Mouse (Mus musculus): ENCODE measurements around the gene Rbm43.

Gene Rbm43

GRCm38 (mm10) chr2:51934574-51935334 is at the start of gene Rbm43:
Gene Rbm43, minus strand, starts transcription at chr2:51935163.
- peak in 1 of 2 experiments; percentile 70 for DNase-seq (ENCODE audit: low spot score in 2 of 2)

- DNase-seq (ENCODE audit: low spot score in 2 of 2) = no peak
Measured at GRCm38 (mm10) chr2:51982288-51982687, 47.3 kb upstream of the Rbm43 start.

DNA sequence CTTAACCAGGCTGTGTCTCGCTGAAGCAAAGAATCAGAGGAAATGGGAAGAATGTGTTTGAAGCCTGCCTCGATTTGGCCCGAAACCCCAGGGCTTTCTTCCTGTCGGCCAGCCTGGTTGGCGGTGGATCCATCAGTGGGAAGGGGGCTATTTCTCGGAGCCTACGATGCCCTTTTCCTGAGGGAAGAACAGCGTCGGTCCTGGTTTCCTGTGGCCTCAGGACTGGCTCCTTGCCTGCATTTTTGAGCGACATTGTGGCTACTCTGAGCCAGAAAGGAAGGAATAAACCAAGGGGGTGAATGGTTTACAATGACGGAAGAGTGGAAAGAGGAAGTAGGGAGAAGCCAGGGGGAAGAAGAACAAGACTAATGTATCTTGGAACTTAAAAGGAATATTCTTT is 46.7 kb upstream of the Rbm43 start:
- no peak for DNase-seq (ENCODE audit: low spot score in 2 of 2)

- DNase-seq (ENCODE audit: low spot score in 2 of 2) = no peak
Measured at GRCm38 (mm10) chr2:51973410-51973968, 38.5 kb upstream of the Rbm43 start, which contains the start of gene Nmi. Gene Nmi, minus strand, starts transcription at chr2:51973494.

- DNase-seq (ENCODE audit: low spot score in 2 of 2) = peak in 1 of 2 experiments; percentile 20
Measured at GRCm38 (mm10) chr2:51972641-51973409, 37.9 kb upstream of the Rbm43 start.

- no peak for DNase-seq (ENCODE audit: low spot score in 2 of 2)
Measured at GRCm38 (mm10) chr2:51972142-51972541, 37.2 kb upstream of the Rbm43 start.

- no peak for DNase-seq (ENCODE audit: low spot score in 2 of 2)
Measured at GRCm38 (mm10) chr2:51970897-51971296, 35.9 kb upstream of the Rbm43 start.

- DNase-seq (ENCODE audit: low spot score in 2 of 2) = no peak
Measured at GRCm38 (mm10) chr2:51967288-51967687, 32.3 kb upstream of the Rbm43 start.

DNA sequence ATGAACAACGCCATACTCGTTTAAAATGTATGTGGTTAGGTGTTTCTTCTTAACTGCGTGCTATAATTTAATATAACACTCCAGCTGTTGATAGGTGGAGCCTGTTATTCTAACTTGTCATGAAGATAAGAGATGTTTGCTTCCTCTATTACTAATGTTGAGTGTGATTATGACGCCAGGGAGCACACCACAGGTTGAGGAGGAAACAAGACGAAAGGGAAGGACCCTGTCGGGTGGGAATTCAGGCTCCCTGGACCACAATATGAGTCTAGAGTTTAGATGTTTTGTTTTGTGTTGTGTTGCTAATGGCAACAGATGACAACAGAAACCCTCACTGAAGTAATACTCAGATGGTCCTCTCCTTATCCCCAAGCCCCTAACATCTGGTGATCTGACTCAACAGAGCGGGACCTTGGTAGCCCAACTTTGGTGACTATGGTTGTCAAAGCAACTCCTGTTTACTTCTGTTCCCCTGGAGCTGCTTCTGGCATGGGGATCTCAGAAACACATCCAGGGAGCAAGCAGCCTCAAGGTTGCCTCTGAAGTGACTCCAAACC is 18.8 kb upstream of the Rbm43 start:
- no peak for DNase-seq (ENCODE audit: low spot score in 2 of 2)

GRCm38 (mm10) chr2:51950876-51951275 is 15.9 kb upstream of the Rbm43 start:
- no peak for DNase-seq (ENCODE audit: low spot score in 2 of 2)

GRCm38 (mm10) chr2:51948105-51948830 is 13.3 kb upstream of the Rbm43 start:
- no peak for DNase-seq (ENCODE audit: low spot score in 2 of 2)

DNA sequence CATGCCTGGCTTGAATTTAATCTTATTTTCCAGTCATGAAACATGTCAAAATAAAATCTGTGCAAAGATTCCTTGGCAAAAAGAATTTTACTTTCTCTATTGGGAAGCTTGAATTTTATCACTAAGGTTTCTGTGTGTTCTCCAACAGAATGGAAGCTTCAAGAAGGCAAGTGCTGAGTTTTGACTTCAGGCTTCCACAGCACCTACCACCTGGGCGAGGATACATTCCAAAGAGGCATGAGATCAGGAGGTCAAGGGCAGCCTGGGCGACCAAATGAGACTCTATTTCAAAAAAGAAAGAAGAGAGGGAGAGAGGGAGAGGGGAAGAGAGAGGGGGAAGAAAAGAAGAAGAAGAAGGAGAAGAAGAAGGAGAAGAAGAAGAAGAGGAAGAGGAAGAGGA is 10.8 kb upstream of the Rbm43 start:
- no peak for DNase-seq (ENCODE audit: low spot score in 2 of 2)

DNA sequence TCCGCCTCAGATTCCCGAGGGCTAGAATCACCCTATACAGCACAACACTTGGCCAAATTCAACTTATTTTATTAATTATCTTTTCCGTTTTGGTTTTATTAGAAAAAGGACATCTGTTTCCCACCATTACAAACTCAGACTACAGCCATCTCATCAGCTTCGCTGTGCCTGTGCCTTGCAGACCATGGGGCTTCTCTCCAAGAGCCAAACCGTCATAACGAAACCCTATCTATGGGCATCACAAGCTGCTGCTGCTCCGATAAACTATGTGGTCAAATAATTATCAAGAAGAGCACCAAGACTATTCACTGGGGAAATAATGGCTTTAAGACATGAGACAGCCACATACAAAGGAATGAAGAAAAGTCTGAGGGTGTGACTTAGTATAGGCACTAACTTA is 6.9 kb upstream of the Rbm43 start:
- no peak for DNase-seq (ENCODE audit: low spot score in 2 of 2)

GRCm38 (mm10) chr2:51938750-51939149 is 3.8 kb upstream of the Rbm43 start:
- no peak for DNase-seq (ENCODE audit: low spot score in 2 of 2)

GRCm38 (mm10) chr2:51937004-51937403 is 2.0 kb upstream of the Rbm43 start:
- DNase-seq (ENCODE audit: low spot score in 2 of 2) = no peak

- no peak for DNase-seq (ENCODE audit: low spot score in 2 of 2)
Measured at GRCm38 (mm10) chr2:51936585-51936984, 1.6 kb upstream of the Rbm43 start.

DNA sequence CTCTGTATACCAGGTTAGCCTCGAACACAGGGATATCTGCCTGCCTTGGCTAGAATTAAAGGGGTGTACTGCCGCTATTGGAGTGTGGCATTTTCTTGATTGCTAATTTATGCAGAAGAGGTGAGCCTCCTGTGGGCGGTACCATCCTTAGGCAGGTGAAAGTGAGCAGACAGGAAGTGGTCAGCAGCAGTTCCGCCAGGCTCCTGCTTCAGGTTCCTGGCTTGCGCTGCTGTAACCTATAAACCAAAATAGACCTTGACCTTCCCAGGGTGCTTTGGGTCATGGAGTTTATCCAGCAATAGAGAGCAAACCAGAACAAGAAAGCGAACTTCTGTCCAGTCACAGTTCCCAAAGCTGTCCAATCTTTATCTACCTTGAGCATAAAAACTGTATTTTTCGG is 958 bp upstream of the Rbm43 start:
- DNase-seq (ENCODE audit: low spot score in 2 of 2) = no peak

- no peak for DNase-seq (ENCODE audit: low spot score in 2 of 2)
Measured at GRCm38 (mm10) chr2:51933341-51934134, 1.4 kb downstream of the Rbm43 start.

DNA sequence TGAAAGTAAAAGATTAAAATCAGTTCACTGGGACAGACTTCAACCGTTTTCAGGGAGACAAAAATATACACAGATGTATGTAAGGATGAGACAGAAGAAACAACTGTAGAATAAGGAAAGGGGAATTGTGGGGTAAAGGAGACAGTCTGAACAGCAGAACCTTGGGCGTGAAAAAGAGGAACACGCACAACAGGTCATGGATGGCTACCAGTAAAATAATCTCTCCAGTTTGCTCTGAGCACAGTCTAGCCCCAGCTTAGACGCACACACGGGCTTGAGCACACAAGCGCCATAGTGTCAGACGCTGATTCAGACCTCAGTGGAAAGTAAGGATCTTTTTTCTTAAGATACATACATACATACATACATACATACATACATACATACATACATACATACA is 3.7 kb downstream of the Rbm43 start:
- no peak for DNase-seq (ENCODE audit: low spot score in 2 of 2)

GRCm38 (mm10) chr2:51914944-51915680 is 19.9 kb downstream of the Rbm43 start:
- DNase-seq (ENCODE audit: low spot score in 2 of 2) = peak in 1 of 2 experiments; percentile 78
